Mouse (Mus musculus): ENCODE data around the gene Cytip. TPM values are rescaled to one million over a fixed set of nuclear protein-coding genes. Genes with fewer than 3 reads are reported as not detected.
A peak's percentile ranks its signal among the peaks of the same experiment; 100 is the strongest.

Gene Cytip
- under 1 TPM; 0.64 to 0.91 TPM for total RNA-seq (2021)

GRCm38 (mm10) chr2:58195346-58195745, at the start of gene Cytip:
Cytip (minus strand) TSS chr2:58195532.
- DNase-seq: no peak
- intact Hi-C loops (cut with DNase I): loop anchor here (5.0 to 10.0 kb wide), 2 partner anchors 369 to 472 kb away; partner anchors contain the start of genes Acvr1 and Upp2

- no peak for DNase-seq
- intact Hi-C loops (cut with DNase I): no loop called here
These were observed 45.3 kb upstream of the Cytip start for GRCm38 (mm10) chr2:58240639-58241038.

DNA sequence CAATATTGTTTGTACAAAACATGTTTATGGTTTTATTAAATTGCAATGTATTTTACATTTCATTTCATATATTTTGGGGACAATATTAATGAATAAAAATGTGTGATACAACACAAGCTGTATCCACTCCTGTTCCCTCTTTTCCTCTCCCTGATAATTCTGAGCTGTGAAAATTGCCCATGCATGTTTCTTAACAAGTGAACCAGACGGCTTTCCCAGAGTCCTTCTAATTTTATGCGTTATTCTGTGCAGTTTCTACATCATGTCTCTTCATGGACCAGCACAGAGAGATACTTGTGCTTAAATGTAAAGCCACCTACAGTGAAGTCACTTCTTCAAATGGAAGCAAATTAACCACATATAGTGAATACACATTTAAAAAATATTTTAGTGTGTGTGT, 42.2 kb upstream of the Cytip start:
- DNase-seq: no peak
- intact Hi-C loops (cut with DNase I): no loop called here

DNA sequence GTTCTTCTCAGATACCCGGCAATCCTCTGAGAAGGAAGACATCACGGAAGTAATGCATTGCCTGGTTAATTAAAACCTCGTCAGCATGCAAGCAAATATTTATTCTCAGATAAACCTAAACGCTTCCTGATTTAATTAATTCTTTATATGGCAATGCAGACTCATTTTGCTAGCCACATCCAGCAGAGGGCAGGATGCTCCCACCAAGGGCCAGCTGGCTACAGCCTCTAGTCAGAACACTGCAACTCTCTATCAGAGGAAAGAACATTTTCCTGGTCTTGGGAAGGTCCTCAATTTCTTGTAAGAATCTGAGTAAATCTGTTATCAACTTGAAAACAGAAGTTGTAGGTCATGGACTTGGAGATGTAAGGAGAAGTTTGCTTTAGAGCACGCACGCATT, 4.1 kb upstream of the Cytip start:
- peak; percentile 71 for DNase-seq
- intact Hi-C loops (cut with DNase I): loop anchor here (5.0 to 10.0 kb wide), 2 partner anchors 365 to 468 kb away; partner anchors contain the start of genes Acvr1 and Upp2

GRCm38 (mm10) chr2:58196880-58197279, 1.5 kb upstream of the Cytip start:
- no peak for DNase-seq
- intact Hi-C loops (cut with DNase I): loop anchor here (5.0 to 10.0 kb wide), 2 partner anchors 368 to 470 kb away; partner anchors contain the start of genes Acvr1 and Upp2

- intact Hi-C loops (cut with DNase I): loop anchor here (5.0 to 10.0 kb wide), 2 partner anchors 370 to 473 kb away; partner anchors contain the start of genes Acvr1 and Upp2
- DNase-seq: no peak
These were observed 763 bp downstream of the Cytip start for GRCm38 (mm10) chr2:58194422-58195115.

DNA sequence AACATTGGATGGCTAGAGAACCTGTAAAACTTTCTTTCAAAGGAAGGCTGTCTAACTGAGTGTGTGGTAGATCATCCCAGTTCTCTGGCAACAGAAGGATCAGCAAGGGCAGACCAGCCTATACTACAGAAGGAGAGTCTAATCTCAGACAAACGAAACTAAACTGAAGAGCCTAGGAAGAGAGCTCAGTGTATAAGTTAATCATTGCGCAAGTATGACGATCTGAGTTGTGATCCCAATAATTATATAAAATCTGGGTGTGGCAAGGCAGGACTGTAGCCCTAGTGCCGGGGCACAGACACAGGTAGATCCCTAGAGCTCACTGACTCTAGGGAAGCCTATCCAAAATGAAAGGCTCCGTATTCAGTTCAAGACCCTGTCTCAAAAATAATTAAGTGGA, 3.2 kb downstream of the Cytip start:
- DNase-seq: no peak

DNA sequence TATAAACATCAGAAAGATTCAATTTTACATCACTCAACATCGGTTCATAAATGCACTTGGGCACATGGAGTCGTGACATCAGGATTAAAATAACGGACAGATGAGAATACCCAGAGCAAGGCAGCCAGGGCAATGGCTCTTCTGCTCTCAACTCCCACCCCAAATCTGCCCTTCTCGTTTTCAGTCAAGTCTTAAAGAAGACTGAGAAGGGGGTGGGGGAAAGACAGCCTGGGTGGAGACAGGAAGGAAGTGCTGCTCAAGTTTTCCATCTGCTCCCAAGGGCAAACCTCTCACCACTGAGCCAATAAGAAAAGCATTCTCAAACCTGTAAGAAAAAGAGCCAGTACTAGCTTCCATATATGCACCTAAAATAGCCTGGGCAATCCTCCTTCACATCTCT, 5.8 kb downstream of the Cytip start:
- DNase-seq: no peak
- intact Hi-C loops (cut with DNase I): no loop called here

More for the DNA sequence above, 3.2 kb downstream of the Cytip start:
- intact Hi-C loops (cut with DNase I): loop anchor here (10.0 kb wide), 1 partner anchor 373 kb away; the partner anchor contains the start of genes Acvr1 and Upp2

DNA sequence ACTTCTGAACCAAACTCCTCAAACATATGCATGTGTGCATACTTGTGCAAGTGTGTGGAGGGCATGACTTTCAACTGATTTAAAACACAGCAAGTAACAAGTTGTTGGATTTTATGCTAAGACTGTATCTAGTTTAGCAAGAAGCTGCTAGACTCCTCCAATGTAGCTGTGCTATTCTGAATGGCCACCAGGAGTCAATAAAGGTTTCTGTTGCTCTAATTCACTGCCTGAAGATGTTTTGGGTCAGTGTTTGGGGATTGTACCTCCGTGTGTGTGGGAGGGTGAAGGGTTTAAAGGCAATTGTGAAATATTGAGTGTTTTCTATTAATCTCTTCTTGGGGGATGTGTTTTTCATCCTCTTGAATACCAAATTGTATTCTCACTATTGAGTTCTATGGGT, 6.4 kb downstream of the Cytip start:
- intact Hi-C loops (cut with DNase I): no loop called here

DNA sequence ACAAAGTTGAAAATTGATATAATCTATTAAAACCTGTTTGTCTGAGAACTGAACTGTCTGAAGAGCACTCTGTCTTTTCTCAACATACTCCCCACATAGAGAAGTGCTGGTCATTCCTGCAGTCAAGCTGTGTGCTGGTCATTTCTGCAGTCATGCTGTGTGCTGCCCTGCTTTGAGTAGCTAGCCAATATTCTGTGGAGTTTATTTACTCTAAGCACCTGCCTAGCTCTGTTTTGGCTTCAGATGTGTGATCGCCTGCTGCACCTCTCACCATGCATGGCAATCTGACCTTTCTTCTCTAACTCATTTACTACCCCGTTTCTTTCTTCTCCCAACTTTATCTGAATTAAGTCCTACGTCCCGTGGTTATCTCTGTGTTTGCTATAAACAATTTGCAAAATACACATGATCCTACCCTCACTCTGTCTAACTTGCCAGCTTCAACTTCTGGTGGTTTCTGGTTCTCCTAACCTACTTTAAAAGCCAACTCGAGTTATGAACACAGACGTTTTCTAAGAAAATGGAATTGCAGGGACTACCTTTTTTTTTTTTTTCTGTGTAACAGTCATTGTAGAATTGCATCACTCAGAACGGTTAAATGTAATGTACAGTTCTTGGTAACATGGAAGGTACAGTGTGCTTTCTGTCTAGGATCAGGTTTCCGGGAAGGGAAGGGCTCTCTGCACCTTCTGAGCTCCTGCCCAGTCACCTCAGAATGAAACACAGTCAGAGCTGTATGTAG, 7.9 kb downstream of the Cytip start:
- no peak for DNase-seq
- intact Hi-C loops (cut with DNase I): no loop called here

More for the DNA sequence above, 6.4 kb downstream of the Cytip start:
- DNase-seq: no peak

DNA sequence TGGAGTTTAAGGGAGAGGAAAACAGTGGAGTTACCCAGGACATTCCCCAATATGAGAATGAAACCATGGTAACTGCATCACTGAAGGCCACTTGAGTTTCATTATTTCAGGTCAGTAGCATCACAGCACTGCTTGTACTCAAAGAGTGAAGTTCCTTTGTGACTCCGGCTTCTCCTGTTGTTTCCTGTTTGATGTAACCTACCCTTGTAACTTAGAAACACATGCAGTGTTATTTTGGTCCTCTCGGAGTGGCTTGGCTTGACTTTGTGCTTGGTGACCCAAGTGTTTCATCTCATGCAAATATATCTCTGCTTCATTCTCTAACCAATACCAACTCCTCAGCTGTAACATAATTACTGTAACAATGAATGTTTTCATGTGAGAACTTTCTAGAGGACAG, 11.1 kb downstream of the Cytip start:
- no peak for DNase-seq
- intact Hi-C loops (cut with DNase I): no loop called here

DNA sequence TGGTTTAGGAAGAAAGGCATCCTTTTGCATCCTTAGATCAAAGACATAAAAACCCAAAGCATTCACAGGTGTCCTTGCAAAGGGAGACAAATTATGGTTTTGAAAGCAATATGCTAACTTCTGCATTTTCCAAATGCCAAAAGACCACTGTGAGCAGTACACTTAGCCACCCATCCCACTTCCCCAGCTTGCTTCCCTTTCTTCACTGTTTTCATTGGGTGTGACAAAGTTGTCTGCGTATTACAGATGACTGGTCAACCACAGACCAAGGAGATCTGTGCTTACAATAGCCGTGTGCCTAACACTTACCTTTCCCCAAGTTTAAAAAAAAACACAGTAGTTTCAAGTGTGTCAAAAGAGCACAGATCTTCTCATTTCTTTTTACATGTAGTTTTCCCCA, 11.7 kb downstream of the Cytip start:
- DNase-seq: no peak
- intact Hi-C loops (cut with DNase I): no loop called here

DNA sequence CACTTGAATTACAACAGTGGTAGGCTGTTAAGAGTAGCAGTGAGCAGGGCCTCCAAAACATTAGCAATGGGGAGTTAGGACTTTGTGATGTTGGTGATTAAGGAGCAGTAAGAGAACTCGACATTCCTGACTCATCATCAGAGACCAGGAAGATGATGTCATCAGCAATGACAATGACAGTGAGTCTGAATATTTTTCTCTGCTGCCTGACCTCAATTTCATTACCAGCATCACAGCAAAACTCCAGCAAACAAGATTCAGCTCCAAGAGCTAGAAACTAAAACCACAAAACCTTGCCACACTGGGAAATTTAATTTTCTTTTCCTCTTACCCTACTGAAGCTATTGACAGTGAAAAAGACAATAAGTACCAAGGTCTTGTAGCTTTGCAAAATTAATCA, 14.6 kb downstream of the Cytip start:
- intact Hi-C loops (cut with DNase I): no loop called here
- no peak for DNase-seq

DNA sequence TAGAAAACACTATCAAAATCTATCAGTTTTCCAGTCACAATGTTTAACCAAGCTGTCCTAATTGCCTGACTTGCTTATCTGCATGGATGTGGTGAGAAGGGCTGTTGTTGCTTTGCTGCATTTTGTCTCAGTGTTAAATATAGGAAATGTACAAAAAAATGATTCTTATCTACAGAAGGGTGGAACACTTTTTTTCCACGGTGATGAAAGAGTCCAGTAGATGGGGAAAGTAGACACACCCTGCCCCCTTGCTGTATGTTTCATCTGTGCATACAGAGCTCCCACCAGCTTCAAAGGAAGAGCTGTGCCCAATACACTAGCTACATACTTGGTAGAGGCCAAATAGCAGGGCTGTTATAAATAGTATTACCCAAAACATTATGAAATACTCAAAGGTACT, 16.3 kb downstream of the Cytip start:
- DNase-seq: no peak
- intact Hi-C loops (cut with DNase I): no loop called here

GRCm38 (mm10) chr2:58175392-58176291, 19.7 kb downstream of the Cytip start:
- intact Hi-C loops (cut with DNase I): no loop called here
- peak; percentile 11 for DNase-seq

DNA sequence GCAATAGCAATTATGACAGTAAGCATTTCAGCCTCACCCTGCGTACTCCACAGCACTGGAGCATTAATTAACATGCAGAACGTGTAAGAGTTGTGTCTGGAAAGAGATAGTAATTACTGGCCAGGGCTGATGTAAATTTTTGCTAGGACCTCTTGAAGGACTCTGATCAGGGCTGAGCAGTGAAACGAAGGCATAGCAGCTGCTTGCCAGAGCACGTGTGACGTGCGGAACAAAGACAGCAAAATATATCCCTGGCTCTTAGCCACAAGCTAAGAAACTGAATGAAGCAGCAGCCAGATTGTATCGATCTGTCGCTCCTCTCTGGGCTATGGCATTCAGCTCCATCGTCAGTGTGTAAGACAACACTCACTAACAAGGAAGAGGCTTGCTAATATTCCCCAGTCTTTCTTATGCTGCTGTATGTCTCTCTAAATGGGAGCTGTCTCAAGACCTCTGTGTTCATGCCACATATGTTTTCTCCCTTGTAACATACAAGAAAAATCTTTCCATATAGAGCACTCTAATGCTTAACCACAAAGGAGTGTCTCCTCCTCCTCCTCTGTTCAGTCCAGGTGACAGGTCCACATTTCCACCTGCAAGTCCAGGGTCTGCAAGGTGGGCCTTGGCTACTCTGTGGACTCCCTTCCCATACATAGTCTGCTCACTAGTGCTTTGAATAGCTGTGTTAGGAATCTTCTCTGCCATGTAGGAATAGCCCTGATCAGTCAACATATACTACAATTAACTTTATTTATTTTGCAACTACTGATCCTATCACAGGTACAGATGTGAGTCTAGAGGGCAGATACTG, 20.7 kb downstream of the Cytip start:
- DNase-seq: no peak
- intact Hi-C loops (cut with DNase I): no loop called here

DNA sequence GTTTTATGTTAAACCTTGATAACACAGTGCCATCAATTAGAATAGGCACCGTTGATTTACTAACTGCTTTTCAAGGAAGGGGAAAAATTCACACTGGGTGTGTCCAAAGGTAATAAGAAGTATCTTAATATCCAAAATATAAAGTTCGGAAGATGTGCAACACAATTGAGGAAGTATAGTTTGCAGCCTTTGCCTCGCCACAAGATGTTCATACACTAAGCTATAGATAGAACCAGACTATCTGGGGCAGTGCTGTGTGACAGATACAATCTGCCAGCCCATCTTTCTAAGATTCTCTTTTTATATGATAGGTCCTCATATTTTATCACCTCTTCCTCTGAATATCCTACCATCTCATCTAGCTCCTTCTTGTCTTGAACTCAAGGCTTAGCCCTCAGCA, 22.4 kb downstream of the Cytip start:
- DNase-seq: no peak
- intact Hi-C loops (cut with DNase I): no loop called here

GRCm38 (mm10) chr2:58169173-58169572, 26.2 kb downstream of the Cytip start:
- intact Hi-C loops (cut with DNase I): no loop called here
- no peak for DNase-seq

DNA sequence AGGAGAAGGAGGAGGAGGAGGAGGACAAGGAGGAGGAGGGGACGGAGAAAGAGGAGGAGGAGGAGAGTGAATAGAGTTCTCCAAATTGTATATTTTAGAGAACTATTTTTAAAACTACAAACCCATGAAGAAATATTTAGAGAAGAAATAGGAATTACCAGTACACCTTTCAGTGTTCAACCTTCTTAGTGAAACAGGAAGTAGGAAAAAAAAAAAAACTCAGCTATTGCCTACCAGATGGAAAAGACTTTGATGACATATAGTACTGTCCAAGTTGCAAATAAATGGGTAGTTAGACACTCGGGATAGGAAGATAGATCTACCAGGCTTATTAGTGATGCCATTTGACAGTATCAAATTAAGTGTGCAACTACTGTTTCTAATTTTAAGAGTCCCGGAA, 27.7 kb downstream of the Cytip start:
- intact Hi-C loops (cut with DNase I): no loop called here
- DNase-seq: no peak

DNA sequence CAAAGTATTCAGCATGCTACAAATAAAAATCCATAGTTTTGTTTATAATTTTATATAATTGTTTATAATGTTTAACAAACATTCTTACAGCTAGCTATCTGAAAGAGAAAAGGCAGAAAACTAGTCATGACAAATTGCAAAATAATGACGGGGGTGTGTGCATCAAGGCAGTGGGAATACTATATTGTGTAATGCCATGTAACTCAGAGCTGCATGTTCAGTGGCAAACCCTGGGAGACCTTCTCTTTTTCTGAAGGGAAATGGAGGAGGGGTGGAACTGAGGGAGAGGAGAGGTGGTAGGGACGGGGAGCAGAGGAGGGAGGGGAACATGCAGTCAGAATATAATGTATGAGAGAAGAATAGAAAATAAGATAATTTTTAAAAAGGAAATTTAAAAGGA, 28.6 kb downstream of the Cytip start:
- intact Hi-C loops (cut with DNase I): no loop called here
- no peak for DNase-seq
